ENCODE assay signal across 8 mouse cellular contexts in genomic region chr16:45023904-45024303, GRCm38 (mm10).
DNase-seq lines count a peak whose midpoint lies in the region; ATAC-seq and TF ChIP-seq lines count a peak whose summit lies in the region.

No protein-coding gene starts in this region.

- H3K4me3 ChIP-seq in hindbrain, embryonic 10.5 days: no peak overlapping the region
- no peak overlapping the region for H3K4me3 ChIP-seq in hindbrain, embryonic 14.5 days (replicated peaks; ENCODE audit: low read length)
- H3K4me3 ChIP-seq in G1E (ENCODE audit: low read depth, low read length): no peak overlapping the region
- no peak overlapping the region for H3K4me3 ChIP-seq in cerebellum, adult 2 months (replicated peaks; ENCODE audit: insufficient read depth, low read depth, low read length)
- H3K4me3 ChIP-seq in forebrain, embryonic 10.5 days: no peak overlapping the region

- H3K9me3 ChIP-seq in hindbrain, embryonic 10.5 days: no peaks in the 10 kb centered on the region
- H3K9me3 ChIP-seq in hindbrain, embryonic 14.5 days (ENCODE audit: control insufficient read depth, low read length): no peaks in the 10 kb centered on the region
- no peaks in the 10 kb centered on the region for H3K9me3 ChIP-seq in G1E (replicated peaks)
- H3K9me3 ChIP-seq in forebrain, embryonic 10.5 days: no peaks in the 10 kb centered on the region

- H3K27ac ChIP-seq in hindbrain, embryonic 10.5 days: no peak overlapping the region
- H3K27ac ChIP-seq in hindbrain, embryonic 14.5 days: no peak overlapping the region
- H3K27ac ChIP-seq in cerebellum, adult 2 months (ENCODE audit: insufficient read depth, low read length): no peak overlapping the region
- H3K27ac ChIP-seq in forebrain, embryonic 10.5 days: no peak overlapping the region

- H3K9ac ChIP-seq in hindbrain, embryonic 14.5 days: no peak overlapping the region

- H3K4me1 ChIP-seq in hindbrain, embryonic 10.5 days (replicated peaks): no peaks in the 10 kb centered on the region
- H3K4me1 ChIP-seq in hindbrain, embryonic 14.5 days (replicated peaks; ENCODE audit: control insufficient read depth, insufficient read depth, low read length): no peaks in the 10 kb centered on the region
- peaks cover 60% of the 10 kb centered on the region for H3K4me1 ChIP-seq in G1E (ENCODE audit: insufficient read depth, low read depth, low read length)
- no peaks in the 10 kb centered on the region for H3K4me1 ChIP-seq in cerebellum, adult 2 months (ENCODE audit: control insufficient read depth, insufficient read depth, low read length)
- no peaks in the 10 kb centered on the region for H3K4me1 ChIP-seq in forebrain, embryonic 10.5 days

- DNase-seq in hindbrain, embryonic 10.5 days (ENCODE audit: low spot score): peak; percentile 10
- no peak for DNase-seq in hindbrain, embryonic 14.5 days (ENCODE audit: low spot score)
- DNase-seq in G1E (ENCODE audit: low spot score): peak; percentile 14
- peak; percentile 9 to 12 for DNase-seq in cerebellum, adult 2 months
- peak; percentile 20 to 50 for DNase-seq in heart, adult 9 months (ENCODE audit: low spot score in 2 of 2)
- peak; percentile 46 for DNase-seq in left cerebral cortex, adult 11 months (ENCODE audit: low spot score)
- no peak for DNase-seq in forebrain, embryonic 10.5 days (ENCODE audit: extremely low spot score, low spot score)

- no peaks in the 10 kb centered on the region for H3K27me3 ChIP-seq in hindbrain, embryonic 10.5 days (ENCODE audit: insufficient read depth, poor library complexity, severe bottlenecking)
- H3K27me3 ChIP-seq in hindbrain, embryonic 14.5 days (ENCODE audit: control insufficient read depth, insufficient read depth, low read length): no peaks in the 10 kb centered on the region
- H3K27me3 ChIP-seq in G1E (ENCODE audit: insufficient read depth, low read length): no peaks in the 10 kb centered on the region
- H3K27me3 ChIP-seq in cerebellum, adult 2 months (ENCODE audit: control insufficient read depth, insufficient read depth, low read length): no peaks in the 10 kb centered on the region
- H3K27me3 ChIP-seq in forebrain, embryonic 10.5 days (ENCODE audit: poor library complexity, severe bottlenecking): no peaks in the 10 kb centered on the region

- no peak for ATAC-seq in hindbrain, embryonic 14.5 days (ENCODE audit: low FRiP score)
- ATAC-seq in G1E (ENCODE audit: extremely low read depth, insufficient number of reproducible peaks, low FRiP score, poor library complexity, severe bottlenecking): peak; percentile 35; the same call in 1 of the 2 replicates
- ATAC-seq in megakaryocyte-erythroid progenitor cell, adult 5-6 weeks (replicated peaks; ENCODE audit: low FRiP score, low TSS enrichment, poor library complexity, severe bottlenecking): peak; percentile 87

- 63% methylated on average over 4 of the region's 4 CpGs for WGBS in hindbrain, embryonic 10.5 days
- WGBS in hindbrain, embryonic 14.5 days: 70% methylated on average over 4 of the region's 4 CpGs
- WGBS in cerebellum, adult 2 months: 66% methylated on average over 4 of the region's 4 CpGs
- WGBS in forebrain, embryonic 10.5 days: 62% methylated on average over 4 of the region's 4 CpGs

- no peak overlapping the region for H3K4me2 ChIP-seq in hindbrain, embryonic 14.5 days (replicated peaks)

- no peaks in the 10 kb centered on the region for H3K36me3 ChIP-seq in hindbrain, embryonic 10.5 days
- H3K36me3 ChIP-seq in hindbrain, embryonic 14.5 days (replicated peaks; ENCODE audit: control insufficient read depth, insufficient read depth): no peaks in the 10 kb centered on the region
- H3K36me3 ChIP-seq in G1E (replicated peaks): no peaks in the 10 kb centered on the region
- no peaks in the 10 kb centered on the region for H3K36me3 ChIP-seq in forebrain, embryonic 10.5 days (replicated peaks)

- no peak for TF ChIP-seq POLR2A in cerebellum, adult 2 months (IDR thresholded peaks at IDR 0.05; ENCODE audit: borderline replicate concordance, insufficient read depth, low read length)

- 0 out of 2 replicates have a peak, but pooled peaks have one; percentile 26 for TF ChIP-seq CTCF in G1E (IDR thresholded peaks at IDR 0.05; ENCODE audit: low read depth, low read length)
- peak; percentile 11; the same call in 1 of the 2 replicates for TF ChIP-seq CTCF in cerebellum, adult 2 months (IDR thresholded peaks at IDR 0.05; ENCODE audit: borderline replicate concordance, insufficient read depth, low read depth, low read length)

Comparison
In these comparisons a context has a peak if more than half of its experiments do, and no peak if none do; other contexts are left out.
1. DNase-seq: peak in hindbrain, embryonic 10.5 days (single experiment), G1E (single experiment), cerebellum, adult 2 months (2 of 2), heart, adult 9 months (2 of 2) and left cerebral cortex, adult 11 months (single experiment); none in hindbrain, embryonic 14.5 days (single experiment) and forebrain, embryonic 10.5 days (single experiment).